Mouse (Mus musculus) heart, embryonic 14.5 days (tissue): ENCODE data around the gene Phf7. TPM values are rescaled to one million over a fixed set of nuclear protein-coding genes. Genes with fewer than 3 reads are reported as not detected.

Source experiments
- ATAC-seq: fragments of 200-750 bp; cut with Nextera tagmentation; 2 replicates; pipeline ENCODE4 v1.8.0; 2017; ENCODE audit warnings: low read depth, moderate TSS enrichment; ENCODE audit not compliant: insufficient number of reproducible peaks, insufficient read depth, low FRiP score
- H3K27ac ChIP-seq, 2 experiments: fragments of 200-500 bp in 1 of 2; fragments of 300-500 bp in 1 of 2; sonication (generic) in 1 of 2; replicated peaks in 1 of 2; 2 replicates each; pipeline ENCODE4 v1.5.1; 2012 to 2014; ENCODE audit warnings: low read depth in 2 of 2, low read length in 2 of 2, control low read depth in 1 of 2, mild to moderate bottlenecking in 1 of 2, mixed read lengths in 1 of 2; ENCODE audit not compliant: control insufficient read depth in 1 of 2, insufficient read depth in 1 of 2
- H3K27me3 ChIP-seq: fragments of 300-500 bp; sonication (generic); 2 replicates; pipeline ENCODE4 v1.6.1; 2014; ENCODE audit warnings: mild to moderate bottlenecking, low read length, control low read depth; ENCODE audit not compliant: control insufficient read depth, insufficient read depth
- H3K36me3 ChIP-seq: fragments of 300-500 bp; sonication (generic); 2 replicates; pipeline ENCODE4 v1.6.1; 2014; ENCODE audit warnings: mild to moderate bottlenecking, control low read depth, low read length, mixed read lengths; ENCODE audit not compliant: control insufficient read depth, insufficient read depth
- H3K4me1 ChIP-seq, 2 experiments: fragments of 200-500 bp in 1 of 2; fragments of 300-500 bp in 1 of 2; sonication (generic) in 1 of 2; 2 replicates each; pipeline ENCODE4 v1.6.1; 2012 to 2014; ENCODE audit warnings: low read length in 2 of 2, control low read depth in 1 of 2, mixed read lengths in 1 of 2; ENCODE audit not compliant: control insufficient read depth in 2 of 2, insufficient read depth in 2 of 2
- H3K4me2 ChIP-seq: fragments of 300-500 bp; sonication (generic); 2 replicates; pipeline ENCODE4 v1.6.1; 2014; ENCODE audit warnings: mild to moderate bottlenecking, low read length
- H3K4me3 ChIP-seq, 2 experiments: fragments of 200-500 bp in 1 of 2; fragments of 300-500 bp in 1 of 2; sonication (generic) in 1 of 2; 2 replicates each; pipeline ENCODE4 v1.5.1; 2012 to 2014; ENCODE audit warnings: low read length in 2 of 2, mild to moderate bottlenecking in 2 of 2, control low read depth in 1 of 2, low read depth in 1 of 2, moderate library complexity in 1 of 2; ENCODE audit not compliant: control insufficient read depth in 1 of 2, insufficient read depth in 1 of 2
- H3K9ac ChIP-seq: fragments of 300-500 bp; sonication (generic); 2 replicates; pipeline ENCODE4 v1.6.1; 2014; ENCODE audit warnings: mild to moderate bottlenecking, low read length
- H3K9me3 ChIP-seq: fragments of 300-500 bp; sonication (generic); 2 replicates; pipeline ENCODE4 v1.6.1; 2016; ENCODE audit warnings: low read length, control low read depth; ENCODE audit not compliant: control insufficient read depth
- WGBS: fragments of 180-500 bp; shearing (Covaris S2); extraction: QIAGEN DNeasy Blood & Tissue Kit; methylation state at CpG from one replicate; pipeline ENCODE4 v1.1.7; 2014; 5-methylcytosine and 5-hydroxymethylcytosine counted together
- polyA plus RNA-seq: library from polyadenylated mRNA; unstranded; fragments of >200 nt; fragmentation: Nextera tagmentation; extraction: Ambion mirVana; gene quantifications from 2 replicates; pipeline ENCODE4 v1.2.1, GENCODE M21; 2014

The Phf7 gene
- polyA plus RNA-seq, 1 experiment from 2014 or later, result 9.6 TPM

GRCm38 (mm10) chr14:31195521-31195920, 55.6 kb downstream of the Phf7 start:
- Histone ChIP-seq H3K27ac (peak overlapping the region; percentile 72 to 86), H3K4me2 (peak overlapping the region; percentile 41), H3K4me3 (no peak overlapping the region), H3K27me3 (no peaks in the 10 kb centered on the region), H3K4me1 (peaks cover 24 to 96% of the 10 kb centered on the region in 2 experiments), H3K9me3 (no peaks in the 10 kb centered on the region), H3K36me3 (peaks cover 91% of the 10 kb centered on the region), H3K9ac (peak overlapping the region; percentile 58)
- WGBS, result 75% methylated on average over 4 of the region's 4 CpGs
- ATAC-seq, result peak; percentile 12; the same call in 1 of the 2 replicates

- Histone ChIP-seq H3K4me2 (peak overlapping the region; percentile 41), H3K27ac (peak overlapping the region; percentile 72 to 86), H3K9ac (peak overlapping the region; percentile 58), H3K36me3 (peaks cover 91% of the 10 kb centered on the region), H3K4me3 (no peak overlapping the region), H3K27me3 (no peaks in the 10 kb centered on the region), H3K4me1 (peaks cover 24 to 94% of the 10 kb centered on the region in 2 experiments), H3K9me3 (no peaks in the 10 kb centered on the region)
- 25% methylated on average over 14 of the region's 14 CpGs for WGBS
- peak; percentile 62 for ATAC-seq
Measured at GRCm38 (mm10) chr14:31194891-31195513, 56.1 kb downstream of the Phf7 start.

GRCm38 (mm10) chr14:31194441-31194840, 56.7 kb downstream of the Phf7 start:
- peak overlapping the region in 1 of 2 experiments; percentile 86; a peak in 2 of 4 replicates for H3K27ac ChIP-seq
- 78% methylated on average over 2 of the region's 2 CpGs for WGBS
- H3K4me2 ChIP-seq, result no peak overlapping the region
- H3K36me3 ChIP-seq, result peaks cover 91% of the 10 kb centered on the region
- H3K4me1 ChIP-seq, result peaks cover 25 to 91% of the 10 kb centered on the region in 2 experiments
- no peak for ATAC-seq
- H3K27me3 ChIP-seq, result no peaks in the 10 kb centered on the region
- H3K9me3 ChIP-seq, result no peaks in the 10 kb centered on the region
- 0 out of 2 replicates have a peak overlapping the region, but pooled peaks have one; percentile 58 for H3K9ac ChIP-seq
- H3K4me3 ChIP-seq, result no peak overlapping the region

- Histone ChIP-seq H3K9ac (no peak overlapping the region), H3K4me1 (peaks cover 28 to 89% of the 10 kb centered on the region in 2 experiments), H3K9me3 (no peaks in the 10 kb centered on the region), H3K4me3 (no peak overlapping the region), H3K4me2 (no peak overlapping the region), H3K27ac (peak overlapping the region in 1 of 2 experiments; percentile 86; a peak in 2 of 4 replicates), H3K36me3 (peaks cover 91% of the 10 kb centered on the region), H3K27me3 (no peaks in the 10 kb centered on the region)
- WGBS, result 57% methylated on average over 7 of the region's 7 CpGs
- no peak for ATAC-seq
Measured at GRCm38 (mm10) chr14:31193791-31194190, 57.3 kb downstream of the Phf7 start.

- Histone ChIP-seq H3K9me3 (no peaks in the 10 kb centered on the region), H3K9ac (no peak overlapping the region), H3K27me3 (no peaks in the 10 kb centered on the region), H3K27ac (peak overlapping the region in 1 of 2 experiments; percentile 64; a peak in 1 of 4 replicates), H3K4me1 (peaks cover 32 to 85% of the 10 kb centered on the region in 2 experiments), H3K36me3 (peaks cover 94% of the 10 kb centered on the region), H3K4me3 (no peak overlapping the region), H3K4me2 (no peak overlapping the region)
- no peak for ATAC-seq
- WGBS, result 11% methylated on average over 2 of the region's 2 CpGs
Measured at GRCm38 (mm10) chr14:31191936-31192335, 59.2 kb downstream of the Phf7 start.

- Histone ChIP-seq H3K36me3 (peaks cover 97% of the 10 kb centered on the region), H3K27ac (peak overlapping the region; percentile 65 to 77), H3K4me1 (peaks cover 21 to 66% of the 10 kb centered on the region in 2 experiments), H3K4me2 (no peak overlapping the region), H3K9ac (no peak overlapping the region), H3K27me3 (no peaks in the 10 kb centered on the region), H3K9me3 (no peaks in the 10 kb centered on the region), H3K4me3 (no peak overlapping the region)
- no peak for ATAC-seq
- 81% methylated on average over 3 of the region's 3 CpGs for WGBS
Measured at GRCm38 (mm10) chr14:31189348-31189747, 61.8 kb downstream of the Phf7 start.

GRCm38 (mm10) chr14:31188771-31189181, 62.3 kb downstream of the Phf7 start:
- peak overlapping the region; percentile 69 to 77 for H3K27ac ChIP-seq
- 24% methylated on average over 6 of the region's 6 CpGs for WGBS
- H3K27me3 ChIP-seq, result no peaks in the 10 kb centered on the region
- peaks cover 100% of the 10 kb centered on the region for H3K36me3 ChIP-seq
- ATAC-seq, result 0 out of 2 replicates have a peak, but pooled peaks have one; percentile 18
- no peak overlapping the region for H3K9ac ChIP-seq
- no peak overlapping the region for H3K4me2 ChIP-seq
- peaks cover 21 to 61% of the 10 kb centered on the region in 2 experiments for H3K4me1 ChIP-seq
- no peaks in the 10 kb centered on the region for H3K9me3 ChIP-seq
- no peak overlapping the region for H3K4me3 ChIP-seq
